Mouse (Mus musculus) layer of hippocampus, postnatal 36 days (tissue): ENCODE data around the gene Ccdc6. TPM values are rescaled to one million over a fixed set of nuclear protein-coding genes. Genes with fewer than 3 reads are reported as not detected.
"Not testable (repeated sequence)": the region's sequence is repeated elsewhere in the genome, so short reads cannot be mapped to it uniquely, and the experiment has no call there.

Experiments used
- DNase-seq, 2 experiments: peaks; one replicate each; pipeline ENCODE4 v3.0.0; 2022
- total RNA-seq, 2 experiments: library from RNA; stranded (reverse); gene quantifications; 2 replicates each; pipeline ENCODE4 v1.2.3; 2021

The Ccdc6 gene
- total RNA-seq, 2 experiments from 2014 or later: 66.5 to 69.0 TPM

DNA sequence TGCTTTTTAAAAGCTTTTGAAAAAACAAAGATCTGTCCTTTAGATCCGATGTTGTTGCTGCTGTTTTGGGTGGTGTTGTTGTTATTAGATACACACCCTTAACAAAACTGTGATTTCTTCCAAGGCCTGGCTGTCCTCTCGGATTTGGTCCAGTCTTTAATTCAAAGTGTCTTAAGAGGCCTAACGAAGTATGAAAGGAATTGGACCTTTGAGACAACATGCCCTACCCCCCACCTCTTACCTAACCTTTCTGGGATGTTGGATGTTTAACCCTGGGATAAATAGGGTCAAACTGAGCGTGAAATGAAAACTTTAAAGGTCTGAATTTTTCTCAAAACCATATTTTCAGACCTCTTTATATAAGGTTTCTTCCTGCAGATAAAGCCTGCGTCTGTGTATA is 124.0 kb downstream of the Ccdc6 start:
- no peak for DNase-seq

- not testable (repeated sequence) for DNase-seq
Observed at GRCm38 (mm10) chr10:70222231-70222630, 125.3 kb downstream of the Ccdc6 start.

DNA sequence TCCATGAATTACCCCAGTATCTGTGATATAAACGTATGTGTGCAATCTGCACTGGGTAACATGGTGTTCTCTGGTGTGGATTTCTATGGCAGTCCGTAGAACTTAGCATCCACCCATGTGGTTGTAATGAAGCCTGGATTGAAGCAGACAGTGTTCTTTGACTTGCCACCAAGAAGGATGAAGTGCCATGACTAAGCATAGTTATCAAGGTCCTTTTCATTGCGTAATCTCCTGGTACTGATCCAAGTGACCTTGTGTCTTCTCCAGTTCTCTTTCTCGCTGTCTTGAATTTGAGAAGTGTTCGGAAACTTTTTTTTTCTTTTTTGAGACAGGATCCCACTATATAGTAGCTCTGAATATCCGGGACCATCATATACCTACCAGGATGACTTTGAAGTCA is 127.7 kb downstream of the Ccdc6 start:
- no peak for DNase-seq

DNA sequence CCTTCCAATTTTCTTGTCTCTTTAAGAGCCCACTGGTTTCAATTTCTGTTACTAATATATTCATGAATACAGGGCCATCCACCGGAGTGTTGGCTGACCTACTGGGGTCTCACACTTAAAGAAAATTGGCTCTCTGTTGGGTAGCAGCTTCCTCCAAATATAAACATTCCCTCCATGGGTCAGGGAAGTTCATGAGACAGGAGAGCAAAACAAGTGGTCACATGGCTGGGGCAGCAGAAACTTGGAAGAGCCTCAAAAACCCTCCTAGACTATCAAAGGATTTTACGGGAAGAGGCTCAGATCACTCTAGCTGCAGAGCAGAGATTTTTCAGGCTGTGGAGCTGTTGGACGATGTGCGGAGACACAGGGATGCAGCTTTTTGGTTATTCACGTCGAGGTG is 128.8 kb downstream of the Ccdc6 start:
- DNase-seq: no peak

- no peak for DNase-seq
Observed at GRCm38 (mm10) chr10:70226608-70227007, 129.7 kb downstream of the Ccdc6 start.

DNA sequence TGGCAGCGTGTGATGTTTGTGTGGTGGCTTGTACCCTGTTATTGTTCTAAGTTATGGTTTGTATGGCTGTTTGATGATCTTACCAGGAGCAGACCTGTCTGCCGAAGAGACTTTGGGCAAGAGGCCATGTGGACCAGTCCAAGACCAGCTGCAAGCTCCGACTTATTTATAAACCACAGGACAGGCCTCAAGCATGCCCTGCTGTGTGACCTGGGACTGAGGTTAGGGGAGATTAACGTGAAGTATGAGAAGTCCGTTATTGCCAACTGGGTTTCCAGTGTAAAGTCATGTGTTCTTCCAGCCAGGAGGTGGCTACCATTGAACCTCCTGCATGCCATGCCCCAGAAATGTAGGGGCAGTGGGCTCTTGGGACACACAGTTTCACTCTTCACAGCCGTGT is 133.4 kb downstream of the Ccdc6 start:
- no peak for DNase-seq

DNA sequence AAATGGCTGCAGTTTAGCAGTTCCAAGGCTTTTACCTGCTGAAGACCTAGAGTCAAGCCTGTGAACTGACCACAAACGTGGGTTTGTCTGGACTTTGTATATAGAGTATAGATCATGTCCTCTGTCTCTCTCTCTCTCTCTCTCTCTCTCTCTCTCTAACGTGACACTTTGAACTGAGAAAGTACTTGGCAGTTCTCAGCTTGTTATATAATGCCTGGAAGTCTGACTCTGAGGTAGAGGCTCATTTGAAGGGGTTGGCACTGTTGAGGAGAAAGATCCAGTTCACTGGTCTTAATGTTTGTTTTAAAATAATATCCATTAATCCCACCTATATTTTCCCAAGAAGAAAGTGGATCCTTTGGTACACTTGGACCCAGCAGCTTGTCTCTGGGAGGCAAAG is 141.0 kb downstream of the Ccdc6 start:
- DNase-seq: no peak

Other genes starting within 250 kb of the Ccdc6 start
- gene Mrln, start 107.5 kb downstream of the Ccdc6 start, total RNA-seq: 1 to 10 TPM in 1 of 2 experiments, not detected in 1; 1.0 TPM
- 1 to 10 TPM; 1.2 to 2.0 TPM for gene Slc16a9, start 148.0 kb downstream of the Ccdc6 start, total RNA-seq